Mouse (Mus musculus) Muller cell, postnatal 12 days (primary cell): ENCODE data around the gene Cyren.

ENCODE experiments used
- DNase-seq: peaks from one replicate; pipeline ENCODE4 v3.0.0-alpha.2; 2015; ENCODE audit errors: inconsistent ontology term

Gene Cyren

GRCm38 (mm10) chr6:34877509-34878321 lies at the start of gene Cyren:
TSS of gene Cyren (minus strand) at chr6:34878060.
- peak; percentile 98 for DNase-seq

DNA sequence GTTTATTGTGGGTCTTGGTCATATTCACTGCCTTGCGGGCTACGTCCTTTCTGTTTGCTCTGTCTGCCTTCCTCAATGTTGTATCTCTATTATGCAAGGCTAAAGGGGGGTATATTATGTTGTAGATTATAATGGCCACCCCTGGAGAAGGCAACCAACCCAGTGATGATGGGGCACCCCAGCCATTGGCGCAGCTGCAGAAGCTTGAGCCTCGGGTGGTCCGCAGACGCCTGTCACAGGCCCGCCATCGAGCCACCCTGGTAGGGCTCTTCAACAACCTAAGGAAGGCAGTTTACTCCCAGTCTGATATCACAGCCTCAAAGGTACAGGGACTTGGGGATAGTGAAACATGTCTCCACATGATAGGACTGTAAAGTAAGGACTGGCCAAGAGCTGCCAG lies 49.7 kb upstream of the Cyren start:
- DNase-seq = no peak

DNA sequence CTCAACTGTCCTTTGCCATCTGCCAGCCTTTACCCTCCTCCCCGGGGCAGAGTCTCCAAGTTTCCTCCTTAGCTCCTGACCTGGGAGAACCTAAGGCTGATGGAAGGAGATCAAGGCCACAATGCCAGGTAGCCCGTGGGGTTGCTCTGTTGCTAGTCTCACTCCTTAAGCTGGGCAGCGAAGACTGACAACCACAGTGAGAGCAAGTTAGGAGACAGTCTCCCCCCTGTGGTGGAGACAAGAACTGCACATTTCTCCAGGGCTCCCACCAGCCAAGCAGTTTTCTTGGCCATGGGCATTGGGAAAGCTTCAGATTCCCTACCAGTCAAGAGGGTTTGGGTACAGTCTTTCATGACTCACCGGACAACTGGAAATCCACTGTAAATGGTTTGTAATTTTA lies 49.3 kb upstream of the Cyren start:
- DNase-seq = peak; percentile 46

- peak; percentile 26 for DNase-seq
These were observed 44.1 kb upstream of the Cyren start for GRCm38 (mm10) chr6:34921941-34922340.

GRCm38 (mm10) chr6:34920631-34921030 lies 42.8 kb upstream of the Cyren start:
- DNase-seq = no peak

DNA sequence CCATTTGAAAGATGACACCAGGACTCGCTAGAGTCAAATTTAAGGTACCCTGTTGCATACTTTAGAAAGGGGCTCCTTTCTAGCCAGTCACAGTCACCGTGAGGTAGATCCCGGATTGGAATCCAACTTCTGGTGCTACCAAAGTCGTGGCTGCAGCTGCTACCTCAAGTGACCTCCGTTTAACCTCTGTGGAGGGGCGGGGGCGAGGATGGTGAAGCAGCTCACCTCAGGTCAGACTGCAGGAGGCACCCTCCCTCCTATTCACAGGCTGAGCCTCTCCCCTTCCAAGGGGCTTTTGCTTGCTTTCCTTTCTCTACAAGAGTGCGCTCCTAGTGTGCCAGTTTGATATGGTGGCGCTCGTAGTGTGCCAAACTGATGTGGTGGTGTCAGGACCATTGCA lies 42.1 kb upstream of the Cyren start, which contains the start of gene Stra8:
Stra8 (plus strand) TSS at position 208 of the 400 bp plus-strand sequence.
- no peak for DNase-seq

GRCm38 (mm10) chr6:34919146-34919545 lies 41.3 kb upstream of the Cyren start:
- no peak for DNase-seq

GRCm38 (mm10) chr6:34914462-34914861 lies 36.6 kb upstream of the Cyren start:
- DNase-seq = no peak

DNA sequence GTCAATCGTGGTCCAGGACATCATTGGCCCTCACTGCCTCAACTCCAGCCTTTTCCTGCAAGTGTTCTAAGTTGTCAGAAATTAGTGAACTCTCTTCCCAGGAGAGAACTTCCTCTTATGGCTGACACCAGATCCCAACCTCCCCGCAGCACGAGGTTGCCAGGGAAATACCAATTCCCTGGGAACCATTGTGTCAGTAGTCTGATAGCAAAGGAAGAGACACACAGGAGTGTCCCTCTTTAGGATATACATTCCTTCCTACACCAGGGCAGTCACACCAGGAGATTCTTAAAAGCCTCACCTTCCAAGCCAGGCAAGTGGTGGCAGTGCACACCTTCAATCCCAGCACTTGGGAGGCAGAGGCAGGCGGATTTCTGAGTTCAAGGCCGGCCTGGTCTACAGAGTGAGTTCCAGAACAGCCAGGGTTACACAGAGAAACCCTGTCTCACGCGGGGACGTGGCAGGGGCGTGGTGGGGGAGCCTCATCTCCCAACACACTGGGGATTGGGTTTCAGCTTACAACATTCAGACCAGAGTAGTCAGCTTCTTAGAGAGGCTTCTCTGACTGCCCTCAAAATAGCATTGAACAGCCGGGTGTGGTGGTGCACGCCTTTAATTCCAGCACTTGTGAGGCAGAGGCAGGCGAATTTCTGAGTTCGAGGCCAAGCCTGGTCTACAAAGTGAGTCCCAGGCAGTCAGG lies 35.6 kb upstream of the Cyren start:
- DNase-seq = no peak

GRCm38 (mm10) chr6:34910371-34911219 lies 32.7 kb upstream of the Cyren start, which contains the start of gene Wdr91:
TSS of gene Wdr91 (minus strand) at chr6:34910876.
- peak; percentile 96 for DNase-seq

- DNase-seq = no peak
These were observed 31.9 kb upstream of the Cyren start for GRCm38 (mm10) chr6:34909631-34910345.

- no peak for DNase-seq
These were observed 29.9 kb upstream of the Cyren start for GRCm38 (mm10) chr6:34907696-34908260.

DNA sequence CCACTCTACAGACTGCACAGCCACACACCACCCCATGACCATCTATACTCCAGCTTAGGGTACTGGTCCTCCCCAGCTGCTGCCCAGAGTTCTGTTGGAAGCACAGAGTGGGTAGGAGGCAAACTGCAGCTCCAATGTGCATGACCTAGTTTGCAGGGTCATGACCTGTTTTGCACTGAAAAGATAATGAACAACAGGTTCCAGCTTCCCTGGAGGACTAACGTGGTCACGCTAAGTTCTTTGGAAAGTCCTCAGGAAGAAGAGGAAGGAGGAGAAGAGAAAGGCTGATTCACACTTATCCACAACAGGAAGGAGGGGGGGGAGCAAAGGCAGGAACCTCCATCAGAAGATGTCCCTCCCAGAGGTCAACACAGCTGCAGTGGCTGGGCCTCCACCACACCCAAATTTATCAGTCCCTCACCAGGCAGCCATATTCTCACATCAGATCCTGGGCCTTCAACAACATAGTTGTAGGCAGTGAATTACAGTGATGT lies 29.3 kb upstream of the Cyren start:
- no peak for DNase-seq

GRCm38 (mm10) chr6:34906661-34907060 lies 28.8 kb upstream of the Cyren start:
- DNase-seq = no peak

GRCm38 (mm10) chr6:34906125-34906524 lies 28.3 kb upstream of the Cyren start:
- no peak for DNase-seq

DNA sequence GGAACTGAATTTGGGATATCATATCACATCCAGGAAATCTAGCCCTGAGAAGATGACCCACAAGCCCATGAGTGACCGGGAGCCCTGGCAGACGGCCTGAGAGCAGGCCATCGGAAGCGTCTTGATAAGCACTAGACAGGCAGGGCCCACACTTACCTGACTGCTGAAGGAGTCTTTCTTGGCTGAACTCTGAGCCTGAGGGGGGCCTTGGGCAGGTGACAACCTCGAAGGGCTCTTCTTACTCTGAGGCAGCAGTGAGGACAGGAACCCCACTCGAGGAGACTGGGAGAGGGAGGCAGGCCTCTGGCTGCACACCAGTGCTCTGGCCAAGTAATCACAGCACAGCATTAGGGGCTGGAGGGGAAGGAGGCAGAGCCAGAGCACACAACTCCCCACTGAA lies 26.5 kb upstream of the Cyren start:
- DNase-seq = no peak

GRCm38 (mm10) chr6:34903851-34904250 lies 26.0 kb upstream of the Cyren start:
- no peak for DNase-seq

DNA sequence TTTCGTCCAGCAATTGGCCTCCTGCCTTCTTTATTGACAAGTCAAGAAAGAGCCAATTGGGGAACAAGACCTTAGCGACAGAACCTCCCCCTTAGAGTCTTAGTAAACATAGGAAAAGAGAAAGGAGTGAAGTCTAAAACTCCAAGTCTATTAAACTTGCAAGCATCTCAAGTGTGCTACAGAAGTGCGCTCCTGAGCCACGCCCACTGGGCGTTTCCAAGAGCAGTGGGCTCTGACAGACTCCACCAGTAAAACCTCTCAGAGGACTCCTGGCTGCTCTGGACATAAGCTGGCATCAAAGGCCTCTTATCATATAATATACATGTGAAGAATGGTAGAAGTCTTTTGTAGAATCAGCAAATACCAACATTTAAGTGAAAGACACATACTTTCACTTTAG lies 25.6 kb upstream of the Cyren start:
- no peak for DNase-seq

DNA sequence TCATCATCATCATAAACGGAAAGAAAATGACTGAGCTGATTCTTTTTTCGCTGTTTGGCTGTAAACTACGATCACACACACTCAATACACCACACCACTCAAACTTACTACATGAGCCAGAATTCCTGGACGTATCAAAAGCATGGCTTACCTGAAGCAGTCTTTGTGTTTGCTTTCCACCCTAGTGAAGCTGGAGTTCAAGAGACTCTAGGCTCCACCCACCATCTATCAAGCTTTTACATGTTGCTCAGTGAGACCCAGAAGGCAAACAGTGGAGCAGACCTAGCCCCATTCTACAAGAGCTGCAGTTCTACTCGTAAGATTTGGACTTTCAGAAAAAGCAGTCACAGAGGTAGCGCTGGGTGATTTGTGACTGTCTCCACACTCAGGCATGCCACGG lies 24.7 kb upstream of the Cyren start:
- no peak for DNase-seq

- no peak for DNase-seq
These were observed 24.1 kb upstream of the Cyren start for GRCm38 (mm10) chr6:34901911-34902444.

DNA sequence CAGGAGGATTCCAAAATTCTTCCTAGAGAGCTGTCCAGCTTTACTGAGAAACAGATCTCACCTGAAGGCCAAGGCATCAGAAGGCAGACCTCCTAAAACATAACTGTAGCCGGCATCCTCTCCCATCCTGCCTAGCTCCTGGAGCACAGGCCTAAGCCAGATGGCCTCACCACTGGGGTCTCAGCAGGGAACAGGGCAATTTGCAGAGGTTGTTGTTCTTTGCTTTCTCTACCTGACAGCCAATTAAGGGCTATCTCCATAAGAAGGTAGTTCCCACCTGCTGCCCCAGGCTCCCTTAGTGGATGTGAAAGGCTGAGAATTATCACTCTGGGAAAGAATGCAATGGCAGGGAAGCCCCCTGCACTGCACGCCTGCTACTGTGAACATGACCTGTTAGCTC lies 23.1 kb upstream of the Cyren start:
- DNase-seq = no peak
